Mouse (Mus musculus): ENCODE measurements around the gene Rnf31. TPM values are rescaled to one million over a fixed set of nuclear protein-coding genes. Genes with fewer than 3 reads are reported as not detected.
A peak's percentile ranks its signal among the peaks of the same experiment; 100 is the strongest.

The Rnf31 gene
- polyA plus RNA-seq, 1 experiment: 52.5 TPM

- Histone ChIP-seq H3K4me3 (ENCODE audit: extremely low read depth, insufficient read depth, insufficient read length) (no peak overlapping the region), H3K27ac (ENCODE audit: insufficient read depth, low read length) (no peak overlapping the region), H3K4me1 (ENCODE audit: control insufficient read depth, insufficient read depth, insufficient read length) (0 out of 2 replicates have a peak, but pooled peaks cover 3% of the 10 kb centered on the region), H3K36me3 (ENCODE audit: control insufficient read depth, insufficient read depth, low read length) (no peaks in the 10 kb centered on the region), H3K27me3 (ENCODE audit: control insufficient read depth, insufficient read depth, low read length) (no peaks in the 10 kb centered on the region)
- no peak for TF ChIP-seq POLR2A (IDR thresholded peaks at IDR 0.05; ENCODE audit: low read depth, low read length)
- TF ChIP-seq CTCF (IDR thresholded peaks at IDR 0.05; ENCODE audit: extremely low read depth, insufficient read depth, insufficient read length, insufficient replicate concordance): no peak
- 81% methylated on average over 3 of the region's 3 CpGs for WGBS
- no peak for DNase-seq (ENCODE audit: low read depth in 1 of 2, low spot score in 2 of 2)
Observed at GRCm38 (mm10) chr14:55555788-55556187, 35.7 kb upstream of the Rnf31 start.

DNA sequence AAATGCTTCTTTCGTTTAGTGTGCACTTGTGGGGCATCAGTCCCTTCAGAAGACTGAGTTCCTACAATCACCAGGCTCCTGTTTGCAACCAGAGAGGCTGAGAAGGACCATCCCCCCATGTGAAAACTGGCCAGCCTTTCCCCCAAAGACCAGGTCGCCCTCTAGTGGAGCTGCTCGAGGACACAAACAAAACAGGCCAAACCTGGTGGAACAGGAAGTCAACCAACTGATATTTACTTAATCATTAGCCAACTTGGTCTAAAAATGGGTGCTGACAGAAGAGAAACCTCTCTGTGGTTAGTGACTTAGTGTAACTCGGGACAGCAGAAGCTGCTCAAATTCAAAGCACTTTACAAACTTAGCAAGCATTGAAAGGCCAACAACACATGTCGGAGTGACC, 34.5 kb upstream of the Rnf31 start:
- TF ChIP-seq CTCF (IDR thresholded peaks at IDR 0.05; ENCODE audit: extremely low read depth, insufficient read depth, insufficient read length, insufficient replicate concordance): peak; percentile 84; the same call in 1 of the 2 replicates
- TF ChIP-seq POLR2A (IDR thresholded peaks at IDR 0.05; ENCODE audit: low read depth, low read length): no peak
- no peak overlapping the region for H3K4me3 ChIP-seq (ENCODE audit: extremely low read depth, insufficient read depth, insufficient read length)
- peak; percentile 71 to 84 for DNase-seq (ENCODE audit: low read depth in 1 of 2, low spot score in 2 of 2)

GRCm38 (mm10) chr14:55557587-55557986, 33.9 kb upstream of the Rnf31 start:
- WGBS: 79% methylated on average over 3 of the region's 3 CpGs
- TF ChIP-seq CTCF (IDR thresholded peaks at IDR 0.05; ENCODE audit: extremely low read depth, insufficient read depth, insufficient read length, insufficient replicate concordance): no peak
- no peak for TF ChIP-seq POLR2A (IDR thresholded peaks at IDR 0.05; ENCODE audit: low read depth, low read length)
- no peak for DNase-seq (ENCODE audit: low read depth in 1 of 2, low spot score in 2 of 2)
- no peaks in the 10 kb centered on the region for H3K27me3 ChIP-seq (ENCODE audit: control insufficient read depth, insufficient read depth, low read length)
- no peaks in the 10 kb centered on the region for H3K36me3 ChIP-seq (ENCODE audit: control insufficient read depth, insufficient read depth, low read length)
- H3K4me3 ChIP-seq (ENCODE audit: extremely low read depth, insufficient read depth, insufficient read length): no peak overlapping the region
- peak overlapping the region; percentile 45 for H3K27ac ChIP-seq (ENCODE audit: insufficient read depth, low read length)
- H3K4me1 ChIP-seq (ENCODE audit: control insufficient read depth, insufficient read depth, insufficient read length): peaks cover 7% of the 10 kb centered on the region; the same call in 1 of the 2 replicates

More for the DNA sequence above, 34.5 kb upstream of the Rnf31 start:
- no peaks in the 10 kb centered on the region for H3K27me3 ChIP-seq (ENCODE audit: control insufficient read depth, insufficient read depth, low read length)
- peak overlapping the region; percentile 45 for H3K27ac ChIP-seq (ENCODE audit: insufficient read depth, low read length)
- H3K36me3 ChIP-seq (ENCODE audit: control insufficient read depth, insufficient read depth, low read length): no peaks in the 10 kb centered on the region
- 14% methylated on average over 5 of the region's 5 CpGs for WGBS
- H3K4me1 ChIP-seq (ENCODE audit: control insufficient read depth, insufficient read depth, insufficient read length): peaks cover 7% of the 10 kb centered on the region; the same call in 1 of the 2 replicates

DNA sequence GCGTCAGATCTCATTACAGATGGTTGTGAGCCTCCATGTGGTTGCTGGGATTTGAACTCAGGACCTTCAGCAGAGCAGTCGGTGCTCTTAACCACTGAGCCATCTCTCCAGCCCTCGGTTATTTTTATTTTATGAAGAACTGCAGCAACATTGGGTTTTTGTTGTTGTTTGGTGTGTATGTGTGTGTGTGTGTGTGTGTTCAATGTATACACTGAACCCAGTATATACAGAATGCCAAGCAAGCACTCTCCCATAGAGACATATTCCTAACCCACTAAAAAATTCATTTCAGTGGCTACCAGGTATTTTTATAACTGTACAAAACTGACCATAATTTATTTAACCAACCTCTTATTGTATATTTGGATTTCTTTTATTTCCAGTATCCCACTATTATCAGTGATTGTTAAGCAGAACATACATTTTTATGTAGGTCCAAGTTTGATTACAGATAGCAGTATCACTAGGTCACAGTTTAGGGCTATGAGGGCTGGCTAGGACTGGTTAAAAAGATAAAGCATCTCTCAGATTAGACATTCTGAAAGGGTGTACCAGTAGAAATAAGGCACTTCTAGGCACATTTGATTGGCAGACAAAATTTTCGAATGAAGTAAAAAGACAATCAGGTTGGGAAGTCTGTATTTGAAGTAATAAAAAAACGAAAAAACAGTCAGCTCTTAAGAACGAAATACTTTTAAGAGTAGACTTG, 32.6 kb upstream of the Rnf31 start:
- DNase-seq (ENCODE audit: low read depth in 1 of 2, low spot score in 2 of 2): no peak
- peaks cover 7% of the 10 kb centered on the region; the same call in 1 of the 2 replicates for H3K4me1 ChIP-seq (ENCODE audit: control insufficient read depth, insufficient read depth, insufficient read length)
- H3K4me3 ChIP-seq (ENCODE audit: extremely low read depth, insufficient read depth, insufficient read length): peak overlapping the region; percentile 91; the same call in 1 of the 2 replicates
- 45% methylated on average over 6 of the region's 6 CpGs for WGBS
- H3K27ac ChIP-seq (ENCODE audit: insufficient read depth, low read length): no peak overlapping the region
- no peak for TF ChIP-seq CTCF (IDR thresholded peaks at IDR 0.05; ENCODE audit: extremely low read depth, insufficient read depth, insufficient read length, insufficient replicate concordance)
- H3K36me3 ChIP-seq (ENCODE audit: control insufficient read depth, insufficient read depth, low read length): peaks cover 6% of the 10 kb centered on the region
- no peaks in the 10 kb centered on the region for H3K27me3 ChIP-seq (ENCODE audit: control insufficient read depth, insufficient read depth, low read length)

- Histone ChIP-seq H3K4me3 (ENCODE audit: extremely low read depth, insufficient read depth, insufficient read length) (peak within 1 kb of the TSS; percentile 91), H3K27me3 (ENCODE audit: control insufficient read depth, insufficient read depth, low read length) (no peaks in the 10 kb centered on the region), H3K27ac (ENCODE audit: insufficient read depth, low read length) (peak within 1 kb of the TSS; percentile 100), H3K36me3 (ENCODE audit: control insufficient read depth, insufficient read depth, low read length) (peaks cover 8% of the 10 kb centered on the region), H3K4me1 (ENCODE audit: control insufficient read depth, insufficient read depth, insufficient read length) (peaks cover 7% of the 10 kb centered on the region; the same call in 1 of the 2 replicates)
- WGBS: under 1% methylated on average over 27 of the region's 27 CpGs
- TF ChIP-seq POLR2A (IDR thresholded peaks at IDR 0.05; ENCODE audit: low read depth, low read length) (peak; percentile 70), CTCF (IDR thresholded peaks at IDR 0.05; ENCODE audit: extremely low read depth, insufficient read depth, insufficient read length, insufficient replicate concordance) (no peak)
- DNase-seq (ENCODE audit: low read depth in 1 of 2, low spot score in 2 of 2): peak; percentile 83 to 87
Observed at GRCm38 (mm10) chr14:55559799-55560201, 31.7 kb upstream of the Rnf31 start, which contains the start of gene Dcaf11. TSS of gene Dcaf11 (plus strand) at chr14:55560006.

GRCm38 (mm10) chr14:55560202-55561073, 31.1 kb upstream of the Rnf31 start, which contains the start of gene A730061H03Rik:
TSS of gene A730061H03Rik (minus strand) at chr14:55560406.
- Histone ChIP-seq H3K4me1 (ENCODE audit: control insufficient read depth, insufficient read depth, insufficient read length) (peaks cover 7% of the 10 kb centered on the region; the same call in 1 of the 2 replicates), H3K27ac (ENCODE audit: insufficient read depth, low read length) (peak within 1 kb of the TSS; percentile 100), H3K27me3 (ENCODE audit: control insufficient read depth, insufficient read depth, low read length) (no peaks in the 10 kb centered on the region), H3K36me3 (ENCODE audit: control insufficient read depth, insufficient read depth, low read length) (peaks cover 10% of the 10 kb centered on the region), H3K4me3 (ENCODE audit: extremely low read depth, insufficient read depth, insufficient read length) (peak within 1 kb of the TSS; percentile 91)
- DNase-seq (ENCODE audit: low read depth in 1 of 2, low spot score in 2 of 2): peak; percentile 96 to 99
- 1% methylated on average over 51 of the region's 51 CpGs for WGBS
- peak; percentile 88 for TF ChIP-seq POLR2A (IDR thresholded peaks at IDR 0.05; ENCODE audit: low read depth, low read length)
- no peak for TF ChIP-seq CTCF (IDR thresholded peaks at IDR 0.05; ENCODE audit: extremely low read depth, insufficient read depth, insufficient read length, insufficient replicate concordance)
